Mouse (Mus musculus): ENCODE data around the gene Pcsk6.
A peak's percentile ranks its signal among the peaks of the same experiment; 100 is the strongest.

Pcsk6 gene

GRCm38 (mm10) chr7:66001035-66001754, 139.7 kb downstream of the Pcsk6 start:
- no peak for DNase-seq (ENCODE audit: low spot score)

GRCm38 (mm10) chr7:66001797-66002196, 140.3 kb downstream of the Pcsk6 start:
- no peak for DNase-seq (ENCODE audit: low spot score)

DNA sequence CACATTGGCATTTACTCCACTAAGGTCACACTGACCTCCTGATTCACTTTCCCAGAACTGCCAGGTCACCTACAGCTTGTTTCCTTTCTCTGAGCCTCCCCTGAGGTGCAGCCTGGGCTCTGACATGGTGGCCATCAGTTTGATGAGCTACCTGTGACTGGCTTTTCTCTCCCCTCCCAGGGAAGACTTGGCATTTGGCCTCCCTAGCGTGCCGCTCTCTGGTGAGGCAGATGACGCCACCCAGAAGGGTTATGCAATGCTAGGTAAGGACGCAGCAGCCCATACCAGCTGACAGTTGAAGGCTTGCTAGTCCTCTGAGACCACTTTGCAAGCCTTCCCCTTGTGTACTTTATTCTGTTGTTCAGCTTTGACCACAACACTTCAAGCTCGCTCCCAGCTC, 141.9 kb downstream of the Pcsk6 start:
- no peak for DNase-seq (ENCODE audit: low spot score)

DNA sequence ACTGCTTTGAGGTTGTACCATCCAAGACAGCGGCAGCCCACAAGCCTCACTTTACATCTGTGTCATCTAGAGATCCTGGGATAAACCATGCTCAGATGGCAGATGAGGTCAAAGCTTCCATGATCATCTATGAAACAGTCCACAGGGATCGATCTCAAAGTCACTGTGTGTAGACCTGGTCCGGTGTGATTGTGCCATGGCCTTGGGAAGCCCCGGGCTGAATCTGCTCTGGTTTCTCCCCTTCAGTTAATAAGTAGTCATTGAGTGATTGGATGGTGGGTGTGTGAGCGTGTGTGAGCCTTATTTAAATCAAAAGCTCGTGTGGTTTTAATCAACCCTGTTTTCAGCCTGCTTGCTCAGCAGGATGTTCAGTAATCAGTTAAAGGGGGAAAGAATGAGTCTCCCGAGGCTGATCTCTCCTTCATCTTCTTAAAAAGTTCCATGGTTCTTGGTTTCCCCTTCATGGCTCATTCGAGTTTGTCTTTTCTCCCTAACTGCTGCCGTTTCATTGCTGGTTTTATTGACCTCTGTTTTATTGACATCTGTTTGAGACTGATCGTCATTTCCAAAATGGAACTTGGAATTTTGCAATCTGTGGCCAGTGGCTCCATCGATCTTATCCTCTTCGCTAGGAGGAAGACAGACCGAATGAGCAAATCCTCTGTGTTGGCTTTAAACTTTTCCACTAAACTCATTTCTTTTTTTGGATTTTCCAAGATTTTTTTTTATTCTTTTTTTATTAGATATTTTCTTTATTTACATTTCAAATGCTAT, 142.5 kb downstream of the Pcsk6 start:
- DNase-seq (ENCODE audit: low spot score): no peak

DNA sequence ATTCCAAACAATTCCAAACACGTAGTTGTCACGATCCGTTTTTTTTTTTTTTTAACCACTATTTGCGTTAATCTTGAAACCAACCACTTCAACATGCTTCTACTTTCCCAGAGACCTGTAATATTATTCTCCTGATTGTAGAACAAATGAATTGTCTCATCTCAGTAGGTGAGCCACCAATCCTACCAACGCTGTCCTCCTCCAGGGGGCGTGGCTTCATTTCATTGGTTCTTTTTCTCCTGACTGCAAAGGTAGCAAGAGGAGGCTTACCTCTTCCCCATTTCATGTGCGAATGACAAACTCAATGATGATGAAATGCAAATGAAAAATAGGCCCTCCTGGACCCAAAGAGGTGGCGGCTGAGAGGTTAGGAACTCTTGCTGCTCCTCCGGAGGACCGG, 143.5 kb downstream of the Pcsk6 start:
- no peak for DNase-seq (ENCODE audit: low spot score)

DNA sequence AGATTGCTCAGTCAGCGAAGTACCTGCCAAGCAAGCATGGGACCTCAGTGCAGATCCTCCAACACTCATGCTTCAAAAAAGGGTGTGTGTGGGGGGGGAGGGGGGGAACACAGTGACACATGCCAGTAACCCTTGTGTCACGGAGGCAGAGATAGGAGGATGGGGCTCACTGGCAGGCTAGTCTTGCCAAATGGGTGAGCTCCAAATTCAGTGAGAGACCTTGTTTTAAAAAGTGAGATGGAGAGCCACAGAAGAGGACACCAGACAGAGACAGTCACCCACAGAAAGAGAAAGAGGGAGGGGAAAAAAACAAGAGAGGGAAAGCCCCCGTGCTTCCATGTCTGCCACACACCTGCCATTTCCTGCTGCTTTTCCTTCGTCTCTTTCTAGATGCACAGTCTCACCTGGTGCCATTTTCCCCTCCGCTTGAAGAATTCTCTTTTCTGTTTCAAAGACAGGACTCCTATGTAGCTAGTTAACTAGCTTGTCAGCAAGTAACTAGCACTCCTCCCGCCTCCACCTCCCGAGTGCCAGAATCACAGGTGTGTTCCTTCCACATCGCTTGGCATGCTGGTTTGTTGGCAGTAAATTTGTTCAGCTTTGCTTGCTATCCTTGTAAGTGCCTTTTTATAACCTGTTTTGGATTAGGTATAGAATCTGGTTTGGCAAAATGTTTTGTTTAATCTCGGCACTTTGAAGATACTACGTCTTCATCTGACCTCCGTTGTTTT, 146.8 kb downstream of the Pcsk6 start:
- no peak for DNase-seq (ENCODE audit: low spot score)

GRCm38 (mm10) chr7:66008892-66009273, 147.3 kb downstream of the Pcsk6 start:
- no peak for DNase-seq (ENCODE audit: low spot score)

DNA sequence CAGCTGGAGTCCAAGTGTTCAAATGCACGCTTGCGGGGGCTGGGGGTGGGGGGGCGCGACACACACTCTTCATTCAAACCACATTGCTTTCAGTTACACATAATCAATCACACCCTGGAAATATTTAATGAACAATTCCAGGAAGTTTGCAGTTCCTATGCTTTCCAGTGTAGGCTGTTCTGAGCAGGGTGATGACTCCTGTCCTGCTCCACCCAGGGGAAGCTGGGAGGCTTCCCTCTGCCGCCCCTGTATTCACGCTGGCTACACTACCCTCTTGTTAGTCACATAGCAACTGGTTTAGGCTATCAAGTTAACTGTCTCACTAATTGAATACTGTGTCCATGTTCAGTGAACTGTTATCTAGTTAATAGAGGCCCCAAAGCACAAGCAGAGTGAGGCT, 149.0 kb downstream of the Pcsk6 start:
- no peak for DNase-seq (ENCODE audit: low spot score)

DNA sequence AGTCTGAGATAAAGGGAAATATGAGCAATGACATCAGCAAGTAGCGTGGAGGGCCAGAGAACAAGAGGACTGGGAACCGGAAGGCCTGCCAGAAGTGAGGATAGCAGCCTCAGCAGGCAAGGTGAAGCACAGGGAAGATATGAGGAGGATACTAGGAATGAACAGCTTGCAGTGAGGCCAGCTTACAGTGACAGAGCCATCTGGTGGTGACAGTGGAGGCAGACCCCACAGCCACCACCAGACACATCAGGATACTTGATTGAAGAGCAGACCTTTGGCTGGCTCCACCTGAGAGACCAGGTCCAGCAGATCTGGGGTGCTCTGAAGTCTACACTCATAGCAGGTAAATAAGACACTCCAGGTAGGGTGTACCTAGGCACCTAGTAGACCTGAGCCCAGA, 166.2 kb downstream of the Pcsk6 start:
- no peak for DNase-seq (ENCODE audit: low spot score)

- no peak for DNase-seq (ENCODE audit: low spot score)
Measured at GRCm38 (mm10) chr7:66028766-66029512, 167.4 kb downstream of the Pcsk6 start.

DNA sequence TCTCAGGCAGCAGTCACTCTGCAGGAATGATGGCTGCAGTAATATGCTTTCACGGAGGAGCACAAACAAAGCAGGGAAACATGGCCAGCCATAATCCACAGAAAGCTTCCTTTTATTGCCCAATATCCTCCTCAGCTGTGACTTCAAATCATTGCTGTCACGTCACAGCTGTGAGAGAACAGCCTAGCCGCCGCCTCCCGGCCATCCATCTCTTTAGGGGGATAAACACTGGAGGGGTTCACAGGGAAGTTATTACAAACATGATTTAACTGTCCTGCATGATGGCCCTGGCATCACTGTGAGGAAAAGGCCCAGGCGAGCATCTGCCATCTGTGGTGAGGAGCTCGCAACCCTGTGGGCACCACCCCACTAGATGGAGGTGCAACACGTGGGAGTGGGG, 175.3 kb downstream of the Pcsk6 start:
- DNase-seq (ENCODE audit: low spot score): no peak

- no peak for DNase-seq (ENCODE audit: low spot score)
Measured at GRCm38 (mm10) chr7:66038261-66038660, 176.7 kb downstream of the Pcsk6 start.

GRCm38 (mm10) chr7:66038730-66039129, 177.2 kb downstream of the Pcsk6 start:
- DNase-seq (ENCODE audit: low spot score): no peak

- no peak for DNase-seq (ENCODE audit: low spot score)
Measured at GRCm38 (mm10) chr7:66040026-66040814, 178.7 kb downstream of the Pcsk6 start.

- no peak for DNase-seq (ENCODE audit: low spot score)
Measured at GRCm38 (mm10) chr7:66043552-66044459, 182.3 kb downstream of the Pcsk6 start, which contains the start of gene Gm45213. Gm45213 (plus strand) TSS chr7:66043602.

DNA sequence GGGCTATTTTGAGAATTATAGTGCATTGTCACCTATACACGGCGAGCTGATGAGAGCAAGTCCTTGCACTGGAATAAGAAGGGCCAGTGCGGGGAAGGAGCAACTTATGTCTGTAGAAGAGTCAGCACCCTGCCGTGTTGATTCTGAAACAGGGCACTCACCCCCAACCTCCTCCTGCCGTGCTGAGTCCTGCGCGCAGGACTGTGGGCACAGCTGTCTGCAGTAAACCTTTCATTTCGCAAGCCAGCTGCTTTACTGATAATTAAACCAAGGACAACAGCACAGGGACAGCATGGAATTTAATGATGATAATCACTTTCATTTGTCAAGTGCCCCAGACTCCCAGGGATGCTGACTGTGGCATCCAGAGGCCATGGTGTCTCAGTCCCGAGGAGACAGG, 183.1 kb downstream of the Pcsk6 start:
- no peak for DNase-seq (ENCODE audit: low spot score)

DNA sequence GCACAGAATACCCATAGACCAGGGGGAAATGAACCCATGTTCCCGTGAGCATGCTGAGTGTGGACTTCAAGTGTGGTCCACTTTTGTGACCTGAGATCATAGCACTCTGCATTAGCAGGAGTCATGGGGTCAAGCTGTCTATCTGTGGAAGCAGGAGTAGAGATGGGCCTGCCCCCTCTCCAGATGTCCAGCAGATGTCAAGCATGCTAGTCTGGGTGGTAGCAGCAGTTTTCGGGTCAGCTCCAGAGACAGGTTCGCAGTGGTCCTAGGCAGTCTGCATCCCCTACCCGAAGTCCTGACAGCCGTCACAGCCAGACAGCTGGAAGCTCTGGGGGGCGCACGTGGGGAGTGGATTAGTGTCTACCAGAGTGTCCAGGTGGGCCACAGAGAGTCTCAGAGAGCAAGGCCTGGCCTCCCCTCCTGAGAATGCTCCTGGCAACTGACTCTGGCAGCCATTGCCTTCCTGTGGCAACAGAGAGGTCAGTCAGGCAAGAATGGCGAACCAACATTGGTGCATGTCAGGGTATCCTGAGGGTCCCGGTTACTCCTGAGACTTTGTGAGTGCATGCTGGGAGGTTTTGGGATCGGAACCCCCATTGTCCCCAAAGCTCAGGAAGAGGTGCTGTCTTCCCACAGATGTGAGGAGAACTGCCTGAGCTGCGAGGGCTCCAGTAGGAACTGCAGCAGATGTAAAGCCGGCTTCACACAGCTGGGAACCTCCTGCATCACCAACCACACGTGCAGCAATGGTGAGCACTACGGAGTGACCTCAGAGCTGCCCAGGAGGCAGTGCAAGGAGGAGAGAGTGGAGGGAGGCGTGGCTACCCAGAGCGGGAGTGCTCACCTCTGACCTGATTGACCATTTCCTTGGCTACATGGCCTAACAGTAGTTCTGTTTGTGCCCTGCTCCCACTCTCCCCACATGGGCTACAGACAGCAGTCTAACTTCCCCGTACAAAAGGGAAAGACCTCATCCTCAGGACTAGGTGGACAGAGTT, 185.7 kb downstream of the Pcsk6 start:
- DNase-seq (ENCODE audit: low spot score): peak; percentile 7

DNA sequence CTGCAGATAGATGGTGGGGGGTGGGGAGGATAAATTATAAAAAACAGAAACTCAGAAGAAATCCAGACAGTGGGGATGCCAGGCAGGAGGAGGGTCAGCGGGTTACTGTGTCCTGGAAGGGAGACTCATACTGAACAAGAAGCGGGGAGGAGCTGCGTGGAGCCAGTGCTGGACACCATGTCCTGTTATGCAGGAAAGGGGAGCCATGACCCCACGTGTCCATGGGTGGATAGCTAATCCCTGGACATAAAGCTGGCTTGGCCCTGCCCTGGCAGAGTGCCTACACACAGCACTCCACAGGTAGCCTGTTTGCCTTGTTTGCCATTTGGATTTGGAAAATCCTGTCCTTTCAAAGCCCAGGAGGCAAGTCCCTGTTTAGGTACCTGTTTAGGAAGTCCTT, 186.4 kb downstream of the Pcsk6 start:
- no peak for DNase-seq (ENCODE audit: low spot score)
